Mouse (Mus musculus) liver, adult 2 months (tissue): Measurements from ENCODE around the gene Mrps23. TPM values are rescaled to one million over a fixed set of nuclear protein-coding genes. Genes with fewer than 3 reads are reported as not detected.

ENCODE experiments used
- DNase-seq: peaks from one replicate; pipeline ENCODE4 v3.0.0-alpha.2; 2011; ENCODE audit warnings: low read depth, low spot score; ENCODE audit errors: extremely low read depth
- H3K27ac ChIP-seq: fragments of 200-500 bp; replicated peaks from 2 replicates; pipeline ENCODE4 v1.5.1; 2012; ENCODE audit warnings: low read depth, mild to moderate bottlenecking, control low read depth, inconsistent platforms, low read length; ENCODE audit not compliant: insufficient read depth
- H3K27me3 ChIP-seq: fragments of 200-500 bp; 2 replicates; pipeline ENCODE4 v1.6.1; 2012; ENCODE audit warnings: mild to moderate bottlenecking, moderate library complexity, low read length, inconsistent platforms; ENCODE audit not compliant: control insufficient read depth, insufficient read depth
- H3K36me3 ChIP-seq: fragments of 200-500 bp; 2 replicates; pipeline ENCODE4 v1.6.1; 2012; ENCODE audit warnings: low read length, inconsistent platforms; ENCODE audit not compliant: control insufficient read depth, insufficient read depth
- H3K4me1 ChIP-seq: fragments of 200-500 bp; 2 replicates; pipeline ENCODE4 v1.6.1; 2011; ENCODE audit warnings: low read length; ENCODE audit not compliant: control insufficient read depth, insufficient read depth
- H3K4me3 ChIP-seq: fragments of 200-500 bp; 2 replicates; pipeline ENCODE4 v1.5.1; 2011; ENCODE audit warnings: low read depth, mild to moderate bottlenecking, control low read depth, low read length, moderate library complexity; ENCODE audit not compliant: insufficient read depth
- H3K79me2 ChIP-seq: fragments of 200-500 bp; 2 replicates; pipeline ENCODE4 v1.6.1; 2012; ENCODE audit warnings: inconsistent platforms, mild to moderate bottlenecking, low read length, moderate library complexity; ENCODE audit not compliant: control insufficient read depth, insufficient read depth
- H3K9ac ChIP-seq: fragments of 200-500 bp; 2 replicates; pipeline ENCODE4 v1.6.1; 2012; ENCODE audit warnings: low read depth, mild to moderate bottlenecking, control low read depth, inconsistent platforms, low read length
- CTCF ChIP-seq: fragments of 200-500 bp; IDR thresholded peaks from 2 replicates; pipeline ENCODE4 v1.5.1; 2011; ENCODE audit warnings: low read depth, low read length, control low read depth
- POLR2A ChIP-seq: fragments of 200-500 bp; IDR thresholded peaks from 2 replicates; pipeline ENCODE4 v1.6.1; 2011; ENCODE audit warnings: low read length, control low read depth; ENCODE audit not compliant: insufficient read depth; ENCODE audit errors: extremely low read depth
- WGBS: fragments of 180-500 bp; shearing (Covaris S2); methylation state at CpG from one replicate; pipeline ENCODE4 v1.1.7; 2018; 5-methylcytosine and 5-hydroxymethylcytosine counted together
- polyA plus RNA-seq: library from polyadenylated mRNA; depleted of rRNA; stranded (reverse); fragments of >200 nt; gene quantifications from 2 replicates; pipeline ENCODE4 v1.2.3, GENCODE M21; 2012
- total RNA-seq: library from RNA; depleted of rRNA; stranded (reverse); fragments of >200 nt; gene quantifications from 2 replicates; pipeline ENCODE4 v1.2.3, GENCODE M21; 2014

The Mrps23 gene
- total and polyA plus RNA-seq, 2 experiments: 21.6 to 28.8 TPM

GRCm38 (mm10) chr11:88164213-88164723, 39.9 kb upstream of the Mrps23 start:
- WGBS: 78% methylated on average over 7 of the region's 7 CpGs
- Histone ChIP-seq H3K27ac (peak overlapping the region; percentile 49), H3K36me3 (no peaks in the 10 kb centered on the region), H3K9ac (no peak overlapping the region), H3K79me2 (no peaks in the 10 kb centered on the region), H3K4me1 (peaks cover 5% of the 10 kb centered on the region; the same call in 1 of the 2 replicates), H3K27me3 (no peaks in the 10 kb centered on the region), H3K4me3 (no peak overlapping the region)
- DNase-seq: no peak
- TF ChIP-seq CTCF: no peak
- TF ChIP-seq POLR2A: no peak

GRCm38 (mm10) chr11:88164801-88165377, 39.3 kb upstream of the Mrps23 start:
- Histone ChIP-seq H3K27me3 (no peaks in the 10 kb centered on the region), H3K79me2 (no peaks in the 10 kb centered on the region), H3K9ac (no peak overlapping the region), H3K4me1 (peaks cover 5% of the 10 kb centered on the region; the same call in 1 of the 2 replicates), H3K36me3 (no peaks in the 10 kb centered on the region), H3K27ac (peak overlapping the region; percentile 49), H3K4me3 (no peak overlapping the region)
- TF ChIP-seq POLR2A: no peak
- TF ChIP-seq CTCF: no peak
- WGBS: 35% methylated on average over 15 of the region's 15 CpGs
- no peak for DNase-seq

- Histone ChIP-seq H3K27ac (0 out of 2 replicates have a peak overlapping the region, but pooled peaks have one; percentile 0), H3K9ac (no peak overlapping the region)
These were observed 38.4 kb upstream of the Mrps23 start for GRCm38 (mm10) chr11:88165683-88166364.

GRCm38 (mm10) chr11:88166471-88166870, 37.7 kb upstream of the Mrps23 start:
- DNase-seq: no peak
- no peak overlapping the region for H3K4me3 ChIP-seq
- no peak overlapping the region for H3K9ac ChIP-seq

More at GRCm38 (mm10) chr11:88165683-88166364, 38.4 kb upstream of the Mrps23 start:
- peaks cover 5% of the 10 kb centered on the region; the same call in 1 of the 2 replicates for H3K4me1 ChIP-seq
- DNase-seq: no peak
- TF ChIP-seq CTCF: no peak
- TF ChIP-seq POLR2A: no peak
- no peak overlapping the region for H3K4me3 ChIP-seq
- H3K36me3 ChIP-seq: no peaks in the 10 kb centered on the region
- WGBS: 76% methylated on average over 10 of the region's 10 CpGs
- no peaks in the 10 kb centered on the region for H3K79me2 ChIP-seq
- H3K27me3 ChIP-seq: no peaks in the 10 kb centered on the region

GRCm38 (mm10) chr11:88168611-88169010, 35.6 kb upstream of the Mrps23 start:
- Histone ChIP-seq H3K4me1 (no peaks in the 10 kb centered on the region; the same call in 1 of the 2 replicates), H3K79me2 (no peaks in the 10 kb centered on the region), H3K4me3 (no peak overlapping the region), H3K36me3 (no peaks in the 10 kb centered on the region), H3K9ac (no peak overlapping the region), H3K27me3 (no peaks in the 10 kb centered on the region), H3K27ac (no peak overlapping the region)
- TF ChIP-seq CTCF: no peak
- TF ChIP-seq POLR2A: no peak
- no peak for DNase-seq
- 79% methylated on average over 3 of the region's 3 CpGs for WGBS

More at GRCm38 (mm10) chr11:88166471-88166870, 37.7 kb upstream of the Mrps23 start:
- no peaks in the 10 kb centered on the region for H3K79me2 ChIP-seq
- H3K36me3 ChIP-seq: no peaks in the 10 kb centered on the region
- 91% methylated on average over 7 of the region's 7 CpGs for WGBS
- H3K27me3 ChIP-seq: no peaks in the 10 kb centered on the region
- H3K27ac ChIP-seq: no peak overlapping the region
- H3K4me1 ChIP-seq: peaks cover 3% of the 10 kb centered on the region; the same call in 1 of the 2 replicates
- no peak for TF ChIP-seq POLR2A
- TF ChIP-seq CTCF: no peak

- no peaks in the 10 kb centered on the region for H3K27me3 ChIP-seq
- H3K4me3 ChIP-seq: no peak overlapping the region
- H3K36me3 ChIP-seq: no peaks in the 10 kb centered on the region
- no peaks in the 10 kb centered on the region for H3K79me2 ChIP-seq
- WGBS: 33% methylated on average over 32 of the region's 32 CpGs
- H3K9ac ChIP-seq: no peak overlapping the region
- H3K4me1 ChIP-seq: no peaks in the 10 kb centered on the region; the same call in 1 of the 2 replicates
- TF ChIP-seq CTCF: no peak
- no peak for TF ChIP-seq POLR2A
- no peak overlapping the region for H3K27ac ChIP-seq
- no peak for DNase-seq
These were observed 34.6 kb upstream of the Mrps23 start for GRCm38 (mm10) chr11:88169531-88170040.
